Mouse (Mus musculus): ENCODE data around the gene Phf13.

Phf13 gene

DNA sequence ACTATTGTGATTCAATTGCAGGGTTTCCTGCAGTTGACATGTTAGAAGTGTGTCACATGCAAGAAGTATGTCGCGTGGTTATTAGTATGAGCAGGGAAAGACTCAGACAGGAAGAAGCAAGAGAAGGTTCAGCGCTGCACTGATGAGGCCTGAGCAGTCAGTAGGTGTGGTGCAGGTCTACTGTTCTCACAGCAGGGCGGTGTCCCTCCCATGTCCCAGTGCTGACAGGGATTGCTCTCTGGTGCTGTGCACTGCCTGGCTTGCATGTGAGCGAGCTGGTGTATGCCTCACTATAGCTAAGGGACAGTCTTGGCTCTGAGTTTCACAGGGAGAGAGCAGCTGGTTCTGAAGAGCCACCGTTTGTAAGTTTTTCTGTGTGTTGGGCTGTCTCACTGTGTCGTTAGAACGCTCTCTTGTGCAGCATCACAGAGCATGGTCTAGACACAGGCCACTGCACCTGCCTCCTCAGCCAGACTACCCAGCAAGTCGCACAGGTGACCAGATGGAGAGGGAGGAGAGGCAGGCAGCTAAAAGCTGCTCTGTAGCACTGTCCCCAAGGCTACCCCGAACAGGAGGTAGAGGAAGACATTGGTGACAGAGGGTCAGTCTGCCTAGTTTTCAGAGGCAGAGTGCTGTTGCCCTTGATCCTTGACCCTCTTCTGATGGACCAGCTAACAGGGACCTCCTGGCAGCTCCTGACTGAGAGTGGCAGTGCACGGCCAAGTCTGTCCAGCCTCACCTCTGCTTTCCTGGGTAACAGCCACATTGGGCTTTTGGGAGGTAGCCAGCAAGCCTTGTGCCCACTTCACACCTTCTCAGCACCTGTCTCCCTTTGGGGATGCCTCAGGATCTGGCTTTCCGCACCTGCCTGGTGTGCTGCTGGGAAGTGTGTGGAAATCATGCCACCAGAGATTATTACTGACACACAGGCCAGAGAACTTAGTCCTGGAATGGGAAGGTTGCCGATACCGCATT lies 47.3 kb downstream of the Phf13 start:
- in situ Hi-C loops (cut with MseI, MboI), result no loop called here

DNA sequence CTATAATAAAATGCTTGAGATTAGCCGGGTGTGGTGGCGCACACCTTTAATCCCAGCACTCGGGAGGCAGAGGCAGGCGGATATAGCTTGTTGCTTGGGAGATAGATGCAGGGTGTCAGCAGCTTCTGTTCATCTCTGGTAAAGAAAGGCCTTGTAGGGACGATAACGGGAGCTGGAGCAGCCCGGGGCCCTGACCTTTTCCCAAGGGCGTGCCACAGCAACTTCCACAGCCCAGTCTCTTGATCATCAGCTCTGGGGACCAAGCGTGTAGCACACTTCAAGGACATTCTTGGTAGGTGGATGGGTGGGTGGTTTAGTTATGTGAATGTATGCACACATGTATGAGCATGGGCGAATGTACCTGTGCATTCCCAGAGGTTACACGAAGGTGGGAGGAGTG lies 49.8 kb downstream of the Phf13 start:
- in situ Hi-C loops (cut with MseI, MboI), result no loop called here

All from mouse trophoblast stem cell (cell line).